Mouse (Mus musculus) ES-E14 (cell line): Measurements from ENCODE around the gene Trabd.

ENCODE experiments used
- CHD2 ChIP-seq: IDR thresholded peaks from 2 replicates; pipeline ENCODE4 v1.6.1; 2014; ENCODE audit warnings: mild to moderate bottlenecking, low read depth, low read length, inconsistent platforms
- HCFC1 ChIP-seq: IDR thresholded peaks from 2 replicates; pipeline ENCODE4 v1.6.1; 2012; ENCODE audit warnings: low read length, inconsistent platforms, borderline replicate concordance; ENCODE audit not compliant: insufficient read depth
- ZC3H11A ChIP-seq: IDR thresholded peaks from 2 replicates; pipeline ENCODE4 v1.6.1; 2012; ENCODE audit warnings: low read depth, mild to moderate bottlenecking, inconsistent platforms, low read length, borderline replicate concordance
- ZNF384 ChIP-seq: IDR thresholded peaks from 2 replicates; pipeline ENCODE4 v1.6.1; 2012; ENCODE audit warnings: low read depth, low read length, inconsistent platforms

- TF ChIP-seq ZC3H11A (no peak), HCFC1 (no peak), CHD2 (no peak), ZNF384 (no peak)
These were observed 28.6 kb upstream of the Trabd start for GRCm38 (mm10) chr15:89046356-89046755.
